In genomic region chr4:136149734-136150133, GRCm38 (mm10) we compare ENCODE assay signal across 9 mouse cellular contexts. TPM values are rescaled to one million over a fixed set of nuclear protein-coding genes. Genes with fewer than 3 reads are reported as not detected.
DNase-seq lines count a peak whose midpoint lies in the region; ATAC-seq and TF ChIP-seq lines count a peak whose summit lies in the region.
"Had no signal": no experiment of that assay in that cellular context is flagged by ENCODE, and none has a peak within 500 bp of the region (broad histone marks: within the 10 kb centered on the region; RNA-seq: fewer than 3 reads in every experiment).

No protein-coding gene starts in this region.

- no peaks in the 10 kb centered on the region for H3K9me3 ChIP-seq in E14TG2a.4 (ENCODE audit: low read length)
- H3K9me3 ChIP-seq in midbrain, embryonic 14.5 days (ENCODE audit: control insufficient read depth, low read length), result no peaks in the 10 kb centered on the region
- H3K9me3 ChIP-seq: hindbrain, embryonic 15.5 days had no signal

- no peak for ATAC-seq in midbrain, embryonic 14.5 days (ENCODE audit: low FRiP score, low TSS enrichment)

- H3K27ac ChIP-seq in midbrain, embryonic 14.5 days (replicated peaks; ENCODE audit: low read depth, low read length), result no peak overlapping the region
- H3K27ac ChIP-seq: hindbrain, embryonic 15.5 days had no signal

- 44% methylated on average over 3 of the region's 3 CpGs for WGBS in midbrain, embryonic 14.5 days

- no peak overlapping the region for H3K9ac ChIP-seq in midbrain, embryonic 14.5 days (replicated peaks; ENCODE audit: low read length)
- H3K9ac ChIP-seq: hindbrain, embryonic 15.5 days had no signal

- peak; percentile 69 for TF ChIP-seq CTCF in E14TG2a.4 (conservative IDR thresholded peaks at IDR 0.05; ENCODE audit: low read length)

- H3K27me3 ChIP-seq in E14TG2a.4 (ENCODE audit: insufficient read depth, low read length), result peaks cover 42% of the 10 kb centered on the region
- H3K27me3 ChIP-seq in midbrain, embryonic 14.5 days (ENCODE audit: control insufficient read depth, insufficient read depth, low read length), result peaks cover 12% of the 10 kb centered on the region

- DNase-seq in kidney, adult 9 months, result peak; percentile 69
- no peak for DNase-seq in kidney, adult 8-10 months
- peak; percentile 44 for DNase-seq in adipocyte (ENCODE audit: low spot score)
- peak; percentile 61 for DNase-seq in forelimb bud, embryonic 11.5 days (ENCODE audit: low read depth, low spot score)
- DNase-seq in midbrain, embryonic 14.5 days, result peak; percentile 75
- DNase-seq in right cerebral cortex, postnatal 36 days (ENCODE audit: low spot score in 2 of 2), result no peak
- DNase-seq in layer of hippocampus, postnatal 14 days (ENCODE audit: low spot score in 2 of 2), result no peak

- peaks cover 57% of the 10 kb centered on the region for H3K4me1 ChIP-seq in E14TG2a.4 (replicated peaks; ENCODE audit: low read depth, low read length)
- peaks cover 14% of the 10 kb centered on the region; the same call in 1 of the 2 replicates for H3K4me1 ChIP-seq in midbrain, embryonic 14.5 days (ENCODE audit: control insufficient read depth, insufficient read depth, low read length)

- H3K4me3 ChIP-seq in E14TG2a.4 (replicated peaks; ENCODE audit: low read length), result no peak overlapping the region
- no peak overlapping the region for H3K4me3 ChIP-seq in midbrain, embryonic 14.5 days (replicated peaks; ENCODE audit: low read depth, low read length)
- H3K4me3 ChIP-seq: hindbrain, embryonic 15.5 days had no signal

- 0 out of 2 replicates have a peak, but pooled peaks cover 9% of the 10 kb centered on the region for H3K36me3 ChIP-seq in E14TG2a.4 (ENCODE audit: insufficient read depth, low read length)
- no peaks in the 10 kb centered on the region for H3K36me3 ChIP-seq in midbrain, embryonic 14.5 days (ENCODE audit: control insufficient read depth, insufficient read depth, low read length)
- H3K36me3 ChIP-seq: hindbrain, embryonic 15.5 days had no signal

- no peak overlapping the region for H3K4me2 ChIP-seq in midbrain, embryonic 14.5 days (ENCODE audit: low read length)
- H3K4me2 ChIP-seq: hindbrain, embryonic 15.5 days had no signal

RNA-seq across cellular contexts. Expression of gene Id3, which starts 6.4 kb away (rescaled TPM):
- polyA plus RNA-seq in midbrain, embryonic 14.5 days (2014; fragmentation: Nextera tagmentation; extraction: Ambion mirVana), result 108 and 140 TPM in 2 replicates
- 10 to 100 TPM; 77.9 to 91.6 TPM for total RNA-seq in layer of hippocampus, postnatal 14 days (2021)

RNA-seq across cellular contexts. Expression of gene E2f2, which starts 22.5 kb away (rescaled TPM):
- polyA plus RNA-seq in midbrain, embryonic 14.5 days (2014; fragmentation: Nextera tagmentation; extraction: Ambion mirVana), result 1.2 and 1.7 TPM in 2 replicates
- 1 to 10 TPM; 1.1 to 1.4 TPM for total RNA-seq in layer of hippocampus, postnatal 14 days (2021)

RNA-seq across cellular contexts. Expression of gene Asap3, which starts 56.4 kb away (rescaled TPM):
- polyA plus RNA-seq in midbrain, embryonic 14.5 days (2014; fragmentation: Nextera tagmentation; extraction: Ambion mirVana), result 1.8 and 3.4 TPM in 2 replicates
- 1 to 10 TPM; 5.1 to 6.0 TPM for total RNA-seq in layer of hippocampus, postnatal 14 days (2021)

Comparison
In these comparisons a context has a peak if more than half of its experiments do, and no peak if none do; other contexts are left out.
1. DNase-seq: peak in kidney, adult 9 months (single experiment), adipocyte (single experiment), forelimb bud, embryonic 11.5 days (single experiment) and midbrain, embryonic 14.5 days (single experiment); none in kidney, adult 8-10 months (0 of 2), right cerebral cortex, postnatal 36 days (0 of 2) and layer of hippocampus, postnatal 14 days (0 of 2).